Mouse (Mus musculus) adrenal gland, adult (tissue): Measurements from ENCODE around the gene Arih2.
"Not testable (repeated sequence)": the region's sequence is repeated elsewhere in the genome, so short reads cannot be mapped to it uniquely, and the experiment has no call there.

Source experiments
- DNase-seq, 2 experiments: peaks; one replicate each; pipeline ENCODE4 v3.0.0; 2022 to 2023; ENCODE audit warnings: low spot score in 1 of 2; ENCODE audit not compliant: inconsistent age in 2 of 2

Gene Arih2

GRCm38 (mm10) chr9:108654566-108655464 is 5.6 kb upstream of the Arih2 start:
- DNase-seq: peak; percentile 33 to 51

GRCm38 (mm10) chr9:108649561-108650440 is 615 bp upstream of the Arih2 start:
- no peak for DNase-seq

- peak in 1 of 2 experiments; percentile 65 for DNase-seq
Observed at GRCm38 (mm10) chr9:108648166-108648565, 1.0 kb downstream of the Arih2 start.

GRCm38 (mm10) chr9:108639825-108640224 is 9.4 kb downstream of the Arih2 start:
- no peak for DNase-seq

- DNase-seq: no peak
Observed at GRCm38 (mm10) chr9:108635415-108635814, 13.8 kb downstream of the Arih2 start.

- DNase-seq: no peak
Observed at GRCm38 (mm10) chr9:108633846-108634245, 15.3 kb downstream of the Arih2 start.

GRCm38 (mm10) chr9:108632375-108632774 is 16.8 kb downstream of the Arih2 start:
- DNase-seq: no peak

GRCm38 (mm10) chr9:108631631-108632256 is 17.4 kb downstream of the Arih2 start:
- no peak for DNase-seq

- DNase-seq: no peak
Observed at GRCm38 (mm10) chr9:108630683-108631082, 18.5 kb downstream of the Arih2 start.

GRCm38 (mm10) chr9:108628141-108628540 is 21.0 kb downstream of the Arih2 start:
- no peak for DNase-seq

GRCm38 (mm10) chr9:108626498-108626897 is 22.7 kb downstream of the Arih2 start:
- DNase-seq: no peak

- DNase-seq: no peak
Observed at GRCm38 (mm10) chr9:108617301-108617700, 31.9 kb downstream of the Arih2 start.

GRCm38 (mm10) chr9:108611488-108611887 is 37.7 kb downstream of the Arih2 start:
- DNase-seq: no peak

- DNase-seq: no peak
Observed at GRCm38 (mm10) chr9:108608889-108609288, 40.3 kb downstream of the Arih2 start.

GRCm38 (mm10) chr9:108607929-108608328 is 41.3 kb downstream of the Arih2 start:
- not testable (repeated sequence) for DNase-seq

- DNase-seq: no peak
Observed at GRCm38 (mm10) chr9:108601986-108602385, 47.2 kb downstream of the Arih2 start.

- DNase-seq: no peak
Observed at GRCm38 (mm10) chr9:108600011-108600410, 49.2 kb downstream of the Arih2 start.

- DNase-seq: no peak
Observed at GRCm38 (mm10) chr9:108599021-108599566, 50.1 kb downstream of the Arih2 start.

GRCm38 (mm10) chr9:108596998-108597764 is 52.0 kb downstream of the Arih2 start, which contains the start of gene P4htm:
Gene P4htm (minus strand): TSS chr9:108597667.
- DNase-seq: peak; percentile 73 to 88

GRCm38 (mm10) chr9:108594354-108594753 is 54.8 kb downstream of the Arih2 start:
- DNase-seq: no peak
